Mouse (Mus musculus) frontal cortex, adult 2 months (tissue): Measurements from ENCODE around the gene Olfr1186. TPM values are rescaled to one million over a fixed set of nuclear protein-coding genes. Genes with fewer than 3 reads are reported as not detected.
"Not testable (repeated sequence)": the region's sequence is repeated elsewhere in the genome, so short reads cannot be mapped to it uniquely, and the experiment has no call there.

Experiments
- DNase-seq, 2 experiments: peaks; one replicate each; pipeline ENCODE4 v3.0.0; 2022; ENCODE audit warnings: low spot score in 1 of 2; ENCODE audit errors: extremely low spot score in 1 of 2
- polyA plus RNA-seq: library from polyadenylated mRNA; depleted of rRNA; stranded (reverse); fragments of >200 nt; gene quantifications from 2 replicates; pipeline ENCODE4 v1.2.3, GENCODE M21; 2012; rRNA removed

Gene Olfr1186
- not detected in 2 replicates for polyA plus RNA-seq

DNA sequence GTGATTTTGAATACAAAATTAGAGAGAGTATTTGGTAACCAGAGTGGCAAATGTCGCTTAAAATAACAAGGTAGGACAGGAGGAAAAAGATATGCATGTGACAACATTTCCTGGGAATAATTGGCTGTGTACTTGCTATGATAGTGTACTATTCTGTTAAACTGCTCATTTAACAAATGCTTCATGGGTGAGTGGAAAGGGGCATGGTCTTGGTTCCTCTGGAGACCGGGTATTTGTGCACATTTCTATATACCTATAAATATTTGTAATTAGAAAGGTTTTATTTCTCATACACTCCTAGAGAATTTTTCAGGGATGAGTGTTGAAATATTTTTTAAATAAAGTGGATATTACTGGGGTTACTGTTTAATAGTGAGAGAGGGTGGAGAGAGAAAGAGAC lies at the start of gene Olfr1186:
Olfr1186 (plus strand) TSS at position 301 of the 400 bp plus-strand sequence.
- no peak for DNase-seq

DNA sequence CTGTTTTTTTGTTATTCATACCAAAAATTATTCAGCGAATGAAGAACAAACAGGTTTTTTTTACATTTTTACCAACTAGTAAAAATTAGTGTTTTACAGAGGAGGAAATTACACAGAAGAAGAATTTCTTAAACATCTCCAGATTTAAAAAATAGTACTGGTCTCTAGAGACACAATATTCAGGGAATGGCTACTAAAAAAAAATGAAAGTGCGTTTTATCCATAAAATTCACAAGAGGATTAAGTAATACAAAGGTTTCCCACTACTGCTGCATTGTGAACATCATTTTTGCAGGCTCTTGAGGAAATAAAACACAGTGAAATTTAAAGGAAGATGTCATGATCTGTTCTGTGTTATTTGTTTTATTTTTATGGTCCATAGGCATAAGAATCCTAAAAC lies 35.1 kb upstream of the Olfr1186 start, which contains the start of gene Olfr1184:
Olfr1184 (plus strand) TSS at position 301 of the 400 bp plus-strand sequence.
- DNase-seq: no peak

DNA sequence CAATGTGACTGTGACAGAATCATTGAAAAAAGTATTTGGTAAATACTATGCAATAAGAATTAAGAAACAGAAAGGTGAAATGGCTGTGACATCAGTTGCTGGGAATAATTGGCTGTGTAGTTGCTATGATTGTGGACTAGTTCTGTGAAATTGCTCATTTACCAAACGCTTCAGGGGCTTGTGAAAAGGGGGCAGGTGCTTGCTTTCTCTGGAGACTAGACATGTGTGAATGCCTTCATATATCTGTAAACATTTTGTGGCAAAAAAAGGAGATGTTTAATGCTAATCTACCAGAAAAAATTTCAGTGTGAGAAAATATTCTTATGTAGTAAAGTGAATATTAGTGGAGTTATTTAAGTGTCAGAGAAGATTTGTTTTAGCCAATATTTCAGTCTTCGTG lies 25.3 kb upstream of the Olfr1186 start, which contains the start of gene Olfr1185-ps1:
Olfr1185-ps1 (plus strand) TSS at position 301 of the 400 bp plus-strand sequence.
- no peak for DNase-seq

DNA sequence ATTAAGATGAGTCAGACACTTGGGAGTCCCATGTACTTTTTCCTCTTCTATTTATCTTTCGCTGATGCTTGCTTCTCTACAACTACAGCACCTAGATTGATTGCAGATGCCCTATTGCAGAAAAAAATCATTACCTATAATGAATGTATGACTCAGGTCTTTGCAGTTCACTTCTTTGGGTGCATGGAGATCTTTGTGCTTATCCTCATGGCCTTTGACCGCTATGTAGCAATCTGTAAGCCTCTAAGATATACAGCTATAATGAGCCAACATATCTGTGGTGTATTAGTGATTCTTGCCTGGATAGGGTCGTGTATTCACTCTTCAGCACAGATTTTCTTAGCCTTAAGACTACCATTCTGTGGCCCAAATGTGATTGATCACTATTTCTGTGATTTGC lies 7.4 kb downstream of the Olfr1186 start:
- DNase-seq: no peak

DNA sequence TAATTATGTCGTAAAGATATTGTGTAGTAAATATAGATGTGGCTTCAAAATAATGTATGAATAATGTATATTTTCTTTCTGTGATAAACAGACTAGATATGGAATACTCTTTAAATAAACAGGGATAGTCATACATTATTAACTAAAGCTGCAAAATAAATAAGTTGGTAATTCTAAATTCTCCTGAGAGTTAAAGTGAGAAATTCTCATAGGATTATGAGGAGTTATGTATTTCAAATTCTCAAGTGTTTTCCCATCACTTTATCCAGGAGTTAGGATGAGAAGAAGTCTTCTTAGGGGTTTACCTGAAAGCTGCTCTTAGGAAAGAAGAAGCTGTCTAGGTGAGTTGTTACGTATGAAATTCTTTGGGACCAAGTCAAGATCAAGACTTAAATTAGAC lies 38.3 kb downstream of the Olfr1186 start, which contains the start of gene Olfr1188:
Olfr1188 (plus strand) TSS at position 301 of the 400 bp plus-strand sequence.
- no peak for DNase-seq

DNA sequence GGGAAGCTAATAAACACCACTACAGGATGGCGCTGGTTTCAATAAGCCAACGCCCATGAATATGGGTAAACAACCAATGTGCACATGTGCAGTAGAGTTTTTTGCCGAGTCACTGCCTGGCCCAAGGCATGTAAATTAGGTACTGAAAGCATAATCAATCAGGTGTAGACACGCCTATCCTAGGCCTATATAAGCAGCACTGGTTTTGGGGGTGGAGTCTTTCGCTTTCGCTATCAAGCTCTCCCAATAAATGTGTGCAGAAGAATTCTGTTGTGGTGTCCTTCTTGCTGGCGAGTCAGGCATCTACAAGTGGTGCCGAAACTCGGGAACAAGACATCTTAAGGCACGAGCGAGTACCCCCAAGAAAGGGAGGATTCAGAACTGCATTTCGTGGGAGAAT lies 54.3 kb downstream of the Olfr1186 start:
- not testable (repeated sequence) for DNase-seq

Other genes starting within 250 kb of the Olfr1186 start
- gene Olfr1173, start 238.7 kb upstream of the Olfr1186 start, polyA plus RNA-seq: not detected in 2 replicates
- gene Olfr1174-ps, start 203.4 kb upstream of the Olfr1186 start, polyA plus RNA-seq: not detected in 2 replicates
- not detected in 2 replicates for gene Olfr1175-ps, start 191.3 kb upstream of the Olfr1186 start, polyA plus RNA-seq
- 0.02 TPM in 1 of 2 replicates, not detected in the other for gene Olfr1176, start 181.8 kb upstream of the Olfr1186 start, polyA plus RNA-seq
- gene Olfr1177-ps, start 172.1 kb upstream of the Olfr1186 start, polyA plus RNA-seq: not detected in 2 replicates
- not detected in 2 replicates for gene Olfr1178, start 131.5 kb upstream of the Olfr1186 start, polyA plus RNA-seq
- not detected in 2 replicates for gene Olfr1179, start 112.1 kb upstream of the Olfr1186 start, polyA plus RNA-seq
- not detected in 2 replicates for gene Olfr1180, start 99.4 kb upstream of the Olfr1186 start, polyA plus RNA-seq
- not detected in 2 replicates for gene Olfr1181, start 92.4 kb upstream of the Olfr1186 start, polyA plus RNA-seq
- not detected in 2 replicates for gene Gm13757, start 69.4 kb upstream of the Olfr1186 start, polyA plus RNA-seq
- not detected in 2 replicates for gene Olfr1183, start 63.7 kb upstream of the Olfr1186 start, polyA plus RNA-seq
- not detected in 2 replicates for gene Olfr1184, start 35.0 kb upstream of the Olfr1186 start, polyA plus RNA-seq
- not detected in 2 replicates for gene Olfr1185-ps1, start 25.2 kb upstream of the Olfr1186 start, polyA plus RNA-seq
- not detected in 2 replicates for gene Olfr1188, start 38.4 kb downstream of the Olfr1186 start, polyA plus RNA-seq
- gene Olfr1189, start 67.9 kb downstream of the Olfr1186 start, polyA plus RNA-seq: not detected in 2 replicates
- gene Olfr1191-ps1, start 122.0 kb downstream of the Olfr1186 start, polyA plus RNA-seq: not detected in 2 replicates
- gene Olfr1192-ps1, start 130.0 kb downstream of the Olfr1186 start, polyA plus RNA-seq: not detected in 2 replicates
- gene Olfr1193, start 157.1 kb downstream of the Olfr1186 start, polyA plus RNA-seq: not detected in 2 replicates
- gene Olfr1195, start 170.6 kb downstream of the Olfr1186 start, polyA plus RNA-seq: not detected in 2 replicates
- gene Olfr1196, start 186.0 kb downstream of the Olfr1186 start, polyA plus RNA-seq: not detected in 2 replicates
- not detected in 2 replicates for gene Olfr1197, start 213.8 kb downstream of the Olfr1186 start, polyA plus RNA-seq
- gene Olfr1198, start 232.8 kb downstream of the Olfr1186 start, polyA plus RNA-seq: not detected in 2 replicates
- not detected in 2 replicates for gene Olfr1199, start 241.9 kb downstream of the Olfr1186 start, polyA plus RNA-seq